Mouse (Mus musculus) ES-E14 (cell line): ENCODE results near the gene Cdh10.

Experiments
- CHD2 ChIP-seq: IDR thresholded peaks from 2 replicates; pipeline ENCODE4 v1.6.1; 2014; ENCODE audit warnings: mild to moderate bottlenecking, low read depth, low read length, inconsistent platforms
- MAFK ChIP-seq: IDR thresholded peaks from 2 replicates; pipeline ENCODE4 v1.6.1; 2014; ENCODE audit warnings: mild to moderate bottlenecking, low read depth, low read length, inconsistent platforms; ENCODE audit not compliant: insufficient read depth
- ZC3H11A ChIP-seq: IDR thresholded peaks from 2 replicates; pipeline ENCODE4 v1.6.1; 2012; ENCODE audit warnings: low read depth, mild to moderate bottlenecking, inconsistent platforms, low read length, borderline replicate concordance
- ZNF384 ChIP-seq: IDR thresholded peaks from 2 replicates; pipeline ENCODE4 v1.6.1; 2012; ENCODE audit warnings: low read depth, low read length, inconsistent platforms

GRCm38 (mm10) chr15:18993512-18993911 is 174.8 kb downstream of the Cdh10 start:
- TF ChIP-seq CHD2 (no peak), ZNF384 (no peak), MAFK (no peak), ZC3H11A (no peak)
